Mouse (Mus musculus): ENCODE data around the gene Ms4a4b.
"Not testable (repeated sequence)": the region's sequence is repeated elsewhere in the genome, so short reads cannot be mapped to it uniquely, and the experiment has no call there.

Ms4a4b gene

DNA sequence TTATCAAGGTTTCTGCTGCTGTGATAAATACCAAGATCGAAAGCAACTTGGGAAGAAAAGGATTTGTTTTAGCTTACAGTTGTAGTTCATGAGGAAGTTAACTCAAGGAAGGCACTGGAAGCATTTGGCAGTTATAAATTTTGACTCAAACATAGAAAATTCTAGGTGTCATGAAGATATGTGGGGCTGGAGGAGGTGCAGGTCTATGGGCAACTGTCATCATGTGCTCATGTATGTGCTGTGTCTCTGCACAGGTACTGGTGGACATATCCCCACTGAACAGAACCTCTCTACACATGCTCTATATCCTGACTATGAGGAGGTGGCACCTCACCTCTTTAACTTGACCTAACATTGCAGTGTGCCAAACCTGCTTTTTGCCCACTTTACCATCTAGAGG lies 43.2 kb downstream of the Ms4a4b start:
- no peak for DNase-seq (ENCODE audit: low spot score in 2 of 2)

- no peak for DNase-seq (ENCODE audit: low spot score in 2 of 2)
These were observed 48.2 kb downstream of the Ms4a4b start for GRCm38 (mm10) chr19:11491406-11492189.

DNA sequence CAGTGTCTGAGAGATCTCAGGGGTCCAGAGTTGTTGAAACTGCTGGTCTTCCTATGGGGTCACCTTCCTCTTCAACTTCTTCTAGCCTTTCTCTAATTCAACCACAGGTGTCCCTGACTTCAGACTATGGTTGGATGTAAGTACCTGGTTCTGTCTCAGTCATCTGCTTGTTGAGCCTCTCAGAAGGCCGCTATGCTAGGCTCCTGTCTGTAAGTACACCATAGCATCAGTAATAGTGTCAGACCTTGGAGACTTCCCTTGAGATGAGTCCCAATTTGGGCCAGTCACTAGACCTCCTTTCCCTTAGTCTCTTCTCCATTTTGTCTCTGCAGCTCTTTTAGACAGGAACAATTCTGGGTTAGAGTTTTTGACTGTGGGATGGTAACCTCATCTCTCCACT lies 49.3 kb downstream of the Ms4a4b start:
- no peak for DNase-seq (ENCODE audit: low spot score in 2 of 2)

DNA sequence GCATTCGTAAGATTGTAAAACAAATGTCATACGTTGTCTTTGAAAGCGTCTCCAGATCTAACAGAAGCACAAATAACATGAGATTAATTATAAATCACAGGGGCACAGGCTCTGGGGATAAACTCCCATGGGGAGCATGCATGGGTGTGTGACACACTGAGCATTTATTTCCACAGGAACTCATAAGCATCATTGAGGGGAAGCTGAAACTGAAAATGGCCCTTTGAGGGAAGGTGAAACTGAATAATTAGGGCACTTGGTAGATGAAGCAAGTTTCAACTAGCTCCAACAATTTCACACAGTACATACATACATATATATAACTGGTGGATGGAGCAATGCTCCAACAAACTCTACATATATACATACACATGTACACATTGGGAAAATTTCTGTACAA lies 51.2 kb downstream of the Ms4a4b start:
- no peak for DNase-seq (ENCODE audit: low spot score in 2 of 2)

DNA sequence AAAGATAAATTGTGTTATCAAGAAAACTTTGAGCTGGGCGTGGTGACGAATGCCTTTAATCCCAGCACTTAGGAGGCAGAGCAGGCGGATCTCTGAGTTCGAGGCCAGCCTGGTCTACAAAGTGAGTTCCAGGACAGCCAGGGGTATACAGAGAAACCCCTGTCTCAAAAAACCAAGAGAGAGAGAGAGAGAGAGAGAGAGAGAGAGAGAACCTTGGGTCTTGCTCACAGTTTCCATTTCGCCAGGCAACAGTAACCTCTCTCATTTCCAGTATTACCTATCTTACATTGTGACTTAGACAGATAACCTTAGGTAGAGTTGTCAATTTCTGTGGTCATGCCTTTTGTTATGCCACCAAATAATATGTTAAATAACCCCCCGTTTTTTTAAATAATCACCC lies 53.0 kb downstream of the Ms4a4b start:
- no peak for DNase-seq (ENCODE audit: low spot score in 2 of 2)

- DNase-seq (ENCODE audit: low spot score in 2 of 2), result not testable (repeated sequence)
These were observed 53.9 kb downstream of the Ms4a4b start for GRCm38 (mm10) chr19:11497300-11497699.

GRCm38 (mm10) chr19:11500796-11501195 lies 57.4 kb downstream of the Ms4a4b start:
- no peak for DNase-seq (ENCODE audit: low spot score in 2 of 2)

- DNase-seq (ENCODE audit: low spot score in 2 of 2), result no peak
These were observed 58.0 kb downstream of the Ms4a4b start for GRCm38 (mm10) chr19:11501326-11501725.

DNA sequence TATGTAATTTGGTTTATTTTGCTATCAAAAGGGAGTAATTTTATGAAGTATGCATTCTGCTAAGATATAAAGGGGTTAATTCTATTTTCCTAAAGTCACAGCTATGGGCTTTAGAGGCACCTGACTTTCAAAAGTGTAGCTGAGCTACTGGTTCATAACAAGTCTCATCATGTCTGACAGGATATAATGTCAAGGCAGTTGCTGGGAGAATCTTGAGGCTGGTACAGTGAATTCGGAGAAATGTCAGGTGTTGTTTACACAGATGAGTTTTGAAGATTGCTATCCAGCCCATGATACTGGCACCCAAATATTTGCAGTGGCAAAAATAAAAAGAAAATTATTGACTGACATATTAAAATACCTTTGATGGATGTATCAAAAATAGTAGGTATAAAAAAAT lies 61.5 kb downstream of the Ms4a4b start:
- no peak for DNase-seq (ENCODE audit: low spot score in 2 of 2)

- no peak for DNase-seq (ENCODE audit: low spot score in 2 of 2)
These were observed 70.1 kb downstream of the Ms4a4b start for GRCm38 (mm10) chr19:11513458-11513857.

GRCm38 (mm10) chr19:11516246-11516645 lies 72.9 kb downstream of the Ms4a4b start, which contains the start of gene Ms4a6b:
Gene Ms4a6b (plus strand): TSS chr19:11516512.
- DNase-seq (ENCODE audit: low spot score in 2 of 2), result no peak
